Mouse (Mus musculus) brain, embryonic 14.5 days (tissue): ENCODE results near the gene Pou4f1. TPM values are rescaled to one million over a fixed set of nuclear protein-coding genes. Genes with fewer than 3 reads are reported as not detected.

Experiments used
- DNase-seq: peaks from one replicate; pipeline ENCODE4 v3.0.0-alpha.2; 2011; ENCODE audit warnings: low read depth
- CTCF ChIP-seq: fragments of 200-500 bp; IDR thresholded peaks from 2 replicates; pipeline ENCODE4 v1.5.1; 2012; ENCODE audit warnings: inconsistent platforms, mild to moderate bottlenecking, moderate library complexity, borderline replicate concordance; ENCODE audit not compliant: insufficient read depth, insufficient read length; ENCODE audit errors: extremely low read depth
- POLR2A ChIP-seq: fragments of 200-500 bp; IDR thresholded peaks from 2 replicates; pipeline ENCODE4 v1.6.1; 2012; ENCODE audit warnings: mild to moderate bottlenecking, inconsistent platforms, borderline replicate concordance; ENCODE audit not compliant: poor library complexity, insufficient read depth, insufficient read length, severe bottlenecking; ENCODE audit errors: extremely low read depth
- polyA plus RNA-seq: library from polyadenylated mRNA; depleted of rRNA; stranded (reverse); fragments of >200 nt; gene quantifications from 2 replicates; pipeline ENCODE4 v1.2.3, GENCODE M21; 2012; rRNA removed

Pou4f1 gene
- polyA plus RNA-seq, 1 experiment: 28.4 TPM

DNA sequence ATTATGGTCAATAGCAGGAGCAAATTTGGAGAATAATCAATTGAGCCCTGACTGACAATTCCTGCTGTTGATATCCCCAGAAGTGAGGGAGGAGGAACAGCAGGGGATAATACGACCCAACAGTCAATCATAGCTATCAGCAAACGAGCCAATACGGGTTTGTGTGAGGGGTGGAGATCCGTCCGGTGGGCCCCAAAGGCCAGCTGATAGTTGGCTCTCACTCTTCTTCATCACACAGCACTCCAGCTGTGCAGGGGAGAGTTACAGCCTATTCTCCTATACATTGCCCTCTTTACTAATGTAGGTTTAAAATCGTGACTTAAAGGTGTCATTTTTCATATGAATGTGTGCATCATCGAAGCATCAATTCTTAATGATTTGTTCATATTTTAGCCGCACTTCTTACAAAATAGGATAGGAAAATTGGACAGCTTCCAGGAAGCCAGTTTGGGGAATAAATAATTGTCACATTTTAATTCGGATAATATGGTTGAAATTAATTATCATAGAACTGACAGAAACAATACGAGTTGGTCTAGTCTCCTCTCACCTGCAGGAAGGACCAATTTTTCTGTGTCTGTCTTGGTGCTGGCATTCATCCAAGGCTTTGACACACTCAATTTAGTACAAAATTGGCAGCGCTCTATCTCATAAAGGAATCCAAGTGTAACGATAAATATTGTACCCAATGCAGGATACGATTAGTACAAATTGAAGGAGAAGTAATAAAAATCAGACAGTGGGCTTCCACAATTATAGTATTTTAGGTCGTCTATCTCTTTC is 43.9 kb downstream of the Pou4f1 start:
- no peak for TF ChIP-seq CTCF
- TF ChIP-seq POLR2A: no peak
- peak; percentile 59 for DNase-seq

Other genes with a start within 250 kb of the Pou4f1 start
- 12.4 and 16.2 TPM in 2 replicates for gene Rnf219, start 54.6 kb upstream of the Pou4f1 start, polyA plus RNA-seq